Mouse (Mus musculus) heart, embryonic 14.5 days (tissue): ENCODE results near the gene Crk. TPM values are rescaled to one million over a fixed set of nuclear protein-coding genes. Genes with fewer than 3 reads are reported as not detected.

ENCODE experiments used
- ATAC-seq: fragments of 200-750 bp; cut with Nextera tagmentation; 2 replicates; pipeline ENCODE4 v1.8.0; 2017; ENCODE audit warnings: low read depth, moderate TSS enrichment; ENCODE audit not compliant: insufficient number of reproducible peaks, insufficient read depth, low FRiP score
- H3K27ac ChIP-seq, 2 experiments: fragments of 200-500 bp in 1 of 2; fragments of 300-500 bp in 1 of 2; sonication (generic) in 1 of 2; replicated peaks in 1 of 2; 2 replicates each; pipeline ENCODE4 v1.5.1; 2012 to 2014; ENCODE audit warnings: low read depth in 2 of 2, low read length in 2 of 2, control low read depth in 1 of 2, mild to moderate bottlenecking in 1 of 2, mixed read lengths in 1 of 2; ENCODE audit not compliant: control insufficient read depth in 1 of 2, insufficient read depth in 1 of 2
- H3K27me3 ChIP-seq: fragments of 300-500 bp; sonication (generic); 2 replicates; pipeline ENCODE4 v1.6.1; 2014; ENCODE audit warnings: mild to moderate bottlenecking, low read length, control low read depth; ENCODE audit not compliant: control insufficient read depth, insufficient read depth
- H3K36me3 ChIP-seq: fragments of 300-500 bp; sonication (generic); 2 replicates; pipeline ENCODE4 v1.6.1; 2014; ENCODE audit warnings: mild to moderate bottlenecking, control low read depth, low read length, mixed read lengths; ENCODE audit not compliant: control insufficient read depth, insufficient read depth
- H3K4me1 ChIP-seq, 2 experiments: fragments of 200-500 bp in 1 of 2; fragments of 300-500 bp in 1 of 2; sonication (generic) in 1 of 2; 2 replicates each; pipeline ENCODE4 v1.6.1; 2012 to 2014; ENCODE audit warnings: low read length in 2 of 2, control low read depth in 1 of 2, mixed read lengths in 1 of 2; ENCODE audit not compliant: control insufficient read depth in 2 of 2, insufficient read depth in 2 of 2
- H3K4me2 ChIP-seq: fragments of 300-500 bp; sonication (generic); 2 replicates; pipeline ENCODE4 v1.6.1; 2014; ENCODE audit warnings: mild to moderate bottlenecking, low read length
- H3K4me3 ChIP-seq, 2 experiments: fragments of 200-500 bp in 1 of 2; fragments of 300-500 bp in 1 of 2; sonication (generic) in 1 of 2; 2 replicates each; pipeline ENCODE4 v1.5.1; 2012 to 2014; ENCODE audit warnings: low read length in 2 of 2, mild to moderate bottlenecking in 2 of 2, control low read depth in 1 of 2, low read depth in 1 of 2, moderate library complexity in 1 of 2; ENCODE audit not compliant: control insufficient read depth in 1 of 2, insufficient read depth in 1 of 2
- H3K9ac ChIP-seq: fragments of 300-500 bp; sonication (generic); 2 replicates; pipeline ENCODE4 v1.6.1; 2014; ENCODE audit warnings: mild to moderate bottlenecking, low read length
- H3K9me3 ChIP-seq: fragments of 300-500 bp; sonication (generic); 2 replicates; pipeline ENCODE4 v1.6.1; 2016; ENCODE audit warnings: low read length, control low read depth; ENCODE audit not compliant: control insufficient read depth
- WGBS: fragments of 180-500 bp; shearing (Covaris S2); extraction: QIAGEN DNeasy Blood & Tissue Kit; methylation state at CpG from one replicate; pipeline ENCODE4 v1.1.7; 2014; 5-methylcytosine and 5-hydroxymethylcytosine counted together
- polyA plus RNA-seq: library from polyadenylated mRNA; unstranded; fragments of >200 nt; fragmentation: Nextera tagmentation; extraction: Ambion mirVana; gene quantifications from 2 replicates; pipeline ENCODE4 v1.2.1, GENCODE M21; 2014

The Crk gene
- polyA plus RNA-seq, result 86.0 and 88.2 TPM in 2 replicates

GRCm38 (mm10) chr11:75678747-75679438, at the start of gene Crk:
Gene Crk (plus strand): TSS chr11:75679259.
- Histone ChIP-seq H3K9ac (peak within 1 kb of the TSS; percentile 99), H3K4me1 (peaks cover 3 to 17% of the 10 kb centered on the region in 2 experiments), H3K9me3 (no peaks in the 10 kb centered on the region), H3K4me3 (peak within 1 kb of the TSS; percentile 88 to 98), H3K27ac (peak within 1 kb of the TSS; percentile 90 to 97), H3K27me3 (no peaks in the 10 kb centered on the region), H3K36me3 (peaks cover 14% of the 10 kb centered on the region), H3K4me2 (peak within 1 kb of the TSS; percentile 71)
- peak; percentile 96 for ATAC-seq
- under 1% methylated on average over 52 of the region's 55 CpGs for WGBS

GRCm38 (mm10) chr11:75630098-75630497, 49.0 kb upstream of the Crk start:
- Histone ChIP-seq H3K4me3 (peak overlapping the region; percentile 65 to 75), H3K9me3 (no peaks in the 10 kb centered on the region), H3K4me2 (peak overlapping the region; percentile 80), H3K4me1 (peaks cover 2 to 20% of the 10 kb centered on the region in 2 experiments; a peak in 3 of 4 replicates), H3K27me3 (no peaks in the 10 kb centered on the region), H3K9ac (peak overlapping the region; percentile 84), H3K36me3 (peaks cover 45% of the 10 kb centered on the region), H3K27ac (peak overlapping the region; percentile 86 to 92)
- ATAC-seq, result no peak
- WGBS, result 9% methylated on average over 5 of the region's 5 CpGs

- H3K36me3 ChIP-seq, result peaks cover 41% of the 10 kb centered on the region
- H3K4me1 ChIP-seq, result peaks cover 2 to 17% of the 10 kb centered on the region in 2 experiments; a peak in 3 of 4 replicates
- no peaks in the 10 kb centered on the region for H3K9me3 ChIP-seq
- H3K9ac ChIP-seq, result peak within 1 kb of the TSS; percentile 84
- H3K27ac ChIP-seq, result peak within 1 kb of the TSS; percentile 86 to 92
- WGBS, result 1% methylated on average over 53 of the region's 53 CpGs
- ATAC-seq, result peak; percentile 98
- H3K4me3 ChIP-seq, result peak within 1 kb of the TSS; percentile 65 to 75
- peak within 1 kb of the TSS; percentile 80 for H3K4me2 ChIP-seq
- no peaks in the 10 kb centered on the region for H3K27me3 ChIP-seq
These were observed 48.3 kb upstream of the Crk start, which contains the start of gene Inpp5k for GRCm38 (mm10) chr11:75630645-75631229. Gene Inpp5k (plus strand): TSS chr11:75630988.

DNA sequence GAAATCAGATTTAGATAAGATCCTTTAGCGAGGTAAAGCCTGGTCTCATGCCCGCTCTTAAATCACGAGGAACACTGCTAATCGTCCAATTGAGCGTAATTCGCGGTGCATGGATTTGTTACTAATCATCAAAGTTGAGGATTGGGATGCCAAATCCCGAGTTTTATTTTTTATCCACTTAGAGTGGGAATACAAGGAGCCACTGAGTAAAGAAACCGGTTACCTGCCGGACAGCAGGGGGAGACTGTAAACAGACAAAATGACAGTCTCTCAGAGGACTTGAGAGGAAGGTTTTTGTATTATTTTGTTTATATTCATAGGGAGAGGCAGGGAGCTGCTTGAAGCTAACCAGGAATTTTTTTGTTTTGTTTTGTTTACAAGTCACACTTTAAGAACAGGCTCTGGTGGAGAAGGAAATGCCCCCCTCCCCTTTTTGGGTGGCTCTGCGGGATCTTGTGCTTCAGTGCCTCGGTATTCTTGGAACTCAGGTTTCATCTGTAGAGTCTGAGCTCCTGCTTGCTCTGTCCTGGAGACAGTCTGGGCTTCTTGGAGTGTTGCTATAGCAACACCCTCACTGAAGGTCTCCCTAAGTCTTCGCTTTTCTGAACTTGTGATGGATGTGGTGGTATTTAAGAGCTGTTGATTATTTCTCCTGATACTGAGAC, 47.4 kb upstream of the Crk start:
- H3K4me1 ChIP-seq, result peaks cover 2 to 17% of the 10 kb centered on the region in 2 experiments; a peak in 3 of 4 replicates
- H3K4me3 ChIP-seq, result peak overlapping the region; percentile 65 to 75
- H3K9ac ChIP-seq, result peak overlapping the region; percentile 73
- peaks cover 41% of the 10 kb centered on the region for H3K36me3 ChIP-seq
- peak overlapping the region; percentile 80 for H3K4me2 ChIP-seq
- 11% methylated on average over 13 of the region's 13 CpGs for WGBS
- no peak for ATAC-seq
- no peaks in the 10 kb centered on the region for H3K9me3 ChIP-seq
- peak overlapping the region in 1 of 2 experiments; percentile 57; a peak in 2 of 4 replicates for H3K27ac ChIP-seq
- H3K27me3 ChIP-seq, result no peaks in the 10 kb centered on the region

DNA sequence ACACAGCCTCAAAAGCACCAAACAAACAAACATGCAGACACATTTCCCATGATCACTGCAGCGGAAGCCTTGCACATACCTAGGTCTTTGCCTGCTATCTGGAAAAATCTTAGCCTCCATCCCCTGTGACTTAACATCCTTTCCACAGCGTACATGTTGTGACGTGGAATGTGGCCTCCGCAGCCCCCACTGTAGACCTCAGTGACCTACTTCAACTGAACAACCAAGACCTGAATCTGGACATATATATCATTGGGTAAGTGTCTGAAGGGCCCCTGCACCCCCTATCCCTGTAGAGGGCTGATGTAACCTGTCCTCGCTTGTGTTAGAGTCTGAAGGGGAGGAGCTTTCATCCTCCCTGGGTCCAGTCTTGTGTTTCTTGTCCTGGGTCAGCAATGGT, 46.1 kb upstream of the Crk start:
- peaks cover 41% of the 10 kb centered on the region for H3K36me3 ChIP-seq
- no peak for ATAC-seq
- no peaks in the 10 kb centered on the region for H3K27me3 ChIP-seq
- no peak overlapping the region for H3K4me3 ChIP-seq
- no peak overlapping the region for H3K9ac ChIP-seq
- H3K27ac ChIP-seq, result no peak overlapping the region
- H3K9me3 ChIP-seq, result no peaks in the 10 kb centered on the region
- H3K4me2 ChIP-seq, result no peak overlapping the region
- 84% methylated on average over 5 of the region's 5 CpGs for WGBS
- H3K4me1 ChIP-seq, result peaks cover 2 to 17% of the 10 kb centered on the region in 2 experiments; a peak in 3 of 4 replicates

DNA sequence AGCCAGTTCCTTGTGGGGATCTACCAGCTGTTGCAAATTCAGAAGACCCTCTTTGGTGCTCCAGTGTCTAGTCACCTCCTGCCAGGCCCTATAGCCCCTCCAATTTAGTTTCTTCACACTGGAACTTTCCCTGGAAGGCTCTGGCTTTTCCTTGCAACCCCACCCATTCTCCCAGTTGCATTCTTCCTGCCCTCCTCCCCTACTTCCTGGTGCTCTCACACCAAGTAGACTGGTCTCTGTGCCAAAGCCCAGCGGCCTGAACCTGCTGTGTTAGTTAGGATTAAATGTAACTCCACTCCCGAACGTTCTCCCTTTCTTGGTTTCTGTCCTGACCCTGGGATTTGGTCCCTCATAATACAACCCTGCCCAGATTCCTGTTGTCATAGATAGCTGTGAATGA, 44.3 kb upstream of the Crk start:
- Histone ChIP-seq H3K27me3 (no peaks in the 10 kb centered on the region), H3K9me3 (no peaks in the 10 kb centered on the region), H3K36me3 (peaks cover 41% of the 10 kb centered on the region), H3K4me3 (no peak overlapping the region), H3K9ac (no peak overlapping the region), H3K4me1 (peaks cover 2 to 13% of the 10 kb centered on the region in 2 experiments; a peak in 3 of 4 replicates), H3K4me2 (no peak overlapping the region), H3K27ac (0 out of 4 replicates have a peak overlapping the region, but pooled peaks of 1 of the 2 experiments have one; percentile 25)
- ATAC-seq, result no peak
- WGBS, result 57% methylated on average over 3 of the region's 3 CpGs

- no peaks in the 10 kb centered on the region for H3K9me3 ChIP-seq
- no peak overlapping the region for H3K9ac ChIP-seq
- 59% methylated on average over 11 of the region's 11 CpGs for WGBS
- H3K4me3 ChIP-seq, result no peak overlapping the region
- H3K4me1 ChIP-seq, result peaks cover 2 to 8% of the 10 kb centered on the region in 2 experiments; a peak in 3 of 4 replicates
- ATAC-seq, result no peak
- H3K27ac ChIP-seq, result no peak overlapping the region
- peaks cover 43% of the 10 kb centered on the region for H3K36me3 ChIP-seq
- H3K27me3 ChIP-seq, result no peaks in the 10 kb centered on the region
- no peak overlapping the region for H3K4me2 ChIP-seq
These were observed 43.7 kb upstream of the Crk start for GRCm38 (mm10) chr11:75635315-75635714.
